Mouse (Mus musculus): ENCODE data around the gene Bloc1s1.

Gene Bloc1s1

DNA sequence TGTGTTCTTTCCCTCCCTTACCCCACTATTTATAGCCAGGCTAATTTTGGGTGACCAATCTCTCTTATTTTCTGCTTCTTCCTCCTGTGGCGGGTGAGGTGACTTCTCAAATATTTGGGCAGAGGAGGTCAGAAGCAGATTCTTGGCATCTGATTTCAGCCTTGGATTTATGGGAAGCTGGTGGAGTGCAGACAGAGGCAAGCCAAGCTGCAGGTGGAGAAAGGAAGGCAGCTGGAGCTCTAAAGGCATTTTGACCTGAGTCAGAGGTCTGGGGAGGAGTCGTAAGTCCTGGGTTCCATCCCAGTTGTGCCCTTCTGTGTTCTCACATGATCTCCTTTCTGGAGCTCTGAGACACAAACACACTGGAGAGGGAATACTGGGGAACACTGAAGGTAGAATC lies 7.6 kb upstream of the Bloc1s1 start:
- DNase-seq (ENCODE audit: low spot score) = no peak

DNA sequence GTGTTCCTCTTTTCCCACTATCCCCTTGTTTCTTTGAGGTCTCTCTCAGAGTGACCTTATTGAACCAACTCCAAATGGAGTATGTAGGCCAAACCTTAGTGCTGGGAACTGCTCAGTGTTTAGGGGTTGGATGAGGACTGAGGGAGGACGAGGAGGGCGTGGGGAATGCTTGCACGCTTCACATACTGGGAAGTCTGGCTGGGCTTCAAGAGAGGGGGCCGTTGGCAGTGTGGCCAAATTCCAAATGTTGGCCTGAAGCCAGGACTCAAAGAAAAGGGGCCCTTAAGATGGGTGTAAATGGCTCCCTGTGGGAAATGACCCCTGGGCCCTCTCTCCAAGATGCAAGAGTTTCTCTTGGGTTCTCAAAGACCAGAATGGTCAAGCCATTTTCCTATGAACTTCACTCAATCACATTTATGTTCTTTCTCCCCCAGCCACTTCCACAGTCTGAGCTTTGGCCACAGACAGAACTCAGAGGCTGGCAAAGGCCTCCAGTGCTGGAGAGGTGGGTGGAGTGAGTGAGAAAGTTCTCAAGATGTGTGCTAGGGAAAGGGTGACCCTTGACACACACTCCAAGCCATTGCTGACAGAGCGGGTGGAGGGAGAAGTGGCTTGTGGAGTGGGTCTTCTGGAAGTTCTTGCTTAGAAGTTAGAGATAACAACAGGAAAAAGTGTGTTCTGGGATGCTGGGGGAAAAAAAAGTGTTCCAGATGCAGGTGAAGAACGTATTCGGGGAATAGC lies 6.0 kb upstream of the Bloc1s1 start:
- no peak for DNase-seq (ENCODE audit: low spot score)

DNA sequence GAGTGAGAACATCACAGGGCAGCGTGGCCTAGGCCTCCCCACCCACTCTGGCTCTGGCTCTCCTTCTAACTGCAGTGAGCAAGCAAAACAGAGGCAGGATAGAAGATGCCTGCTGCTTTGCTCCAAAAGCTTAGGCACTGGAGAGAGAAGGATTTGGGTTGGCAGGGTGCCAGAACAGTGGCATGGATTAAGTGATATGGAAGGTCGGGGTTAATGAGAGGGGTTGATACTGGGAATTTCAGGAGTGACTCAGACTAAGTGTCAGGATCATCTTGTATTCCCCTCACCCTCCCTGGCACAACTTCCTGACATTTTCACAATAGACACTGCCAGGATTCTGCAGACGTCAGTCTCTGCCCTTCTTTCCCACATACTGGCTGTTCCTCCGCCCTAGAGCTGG lies 4.5 kb upstream of the Bloc1s1 start:
- DNase-seq (ENCODE audit: low spot score) = no peak

DNA sequence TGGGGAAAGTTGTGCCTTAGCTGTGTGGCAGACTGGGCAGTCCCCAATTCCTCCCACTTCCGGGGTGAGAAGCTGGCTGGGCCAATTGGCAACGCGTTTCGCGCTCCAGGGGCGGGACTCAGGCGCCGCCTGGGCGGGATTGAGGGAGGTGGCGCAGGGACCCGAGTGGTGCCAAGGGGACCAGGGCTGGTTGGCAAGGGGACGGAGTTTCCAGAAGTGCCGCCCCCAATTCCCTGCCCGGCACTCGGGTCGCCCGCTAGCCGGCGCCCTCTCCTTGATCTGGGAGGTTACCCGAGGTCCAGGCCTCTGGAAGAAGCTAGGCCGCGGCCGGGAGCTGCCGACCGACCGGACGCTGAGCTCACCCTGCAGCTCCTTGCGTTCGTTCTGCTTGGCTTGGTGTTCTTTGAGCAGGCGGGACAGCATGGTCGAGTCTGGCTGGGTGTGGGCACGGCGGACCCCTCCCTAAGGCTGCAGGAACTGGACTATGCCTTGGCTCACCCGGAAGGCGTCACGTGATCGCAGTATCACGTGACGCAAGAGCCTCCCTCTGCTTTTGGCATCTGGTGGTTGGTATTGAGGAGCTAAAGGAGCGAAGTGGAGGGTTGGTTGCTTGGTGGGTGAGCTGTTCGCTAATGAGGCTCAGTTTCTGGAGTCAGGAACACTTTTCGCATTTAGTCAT lies 683 bp downstream of the Bloc1s1 start:
- DNase-seq (ENCODE audit: low spot score) = peak; percentile 92

DNA sequence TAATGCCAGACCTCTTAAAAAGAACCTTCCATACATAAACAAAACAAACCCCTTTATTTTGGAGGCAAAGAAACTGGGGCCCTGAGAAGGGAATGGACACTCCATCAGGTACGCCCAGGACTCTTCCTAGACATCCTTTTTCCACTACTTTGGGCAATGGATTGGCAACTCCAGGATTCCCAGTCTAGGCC lies 1.1 kb downstream of the Bloc1s1 start, which contains the start of gene Rdh5:
Gene Rdh5, minus strand, starts transcription at position 67 of the 191 bp plus-strand sequence.
- no peak for DNase-seq (ENCODE audit: low spot score)

DNA sequence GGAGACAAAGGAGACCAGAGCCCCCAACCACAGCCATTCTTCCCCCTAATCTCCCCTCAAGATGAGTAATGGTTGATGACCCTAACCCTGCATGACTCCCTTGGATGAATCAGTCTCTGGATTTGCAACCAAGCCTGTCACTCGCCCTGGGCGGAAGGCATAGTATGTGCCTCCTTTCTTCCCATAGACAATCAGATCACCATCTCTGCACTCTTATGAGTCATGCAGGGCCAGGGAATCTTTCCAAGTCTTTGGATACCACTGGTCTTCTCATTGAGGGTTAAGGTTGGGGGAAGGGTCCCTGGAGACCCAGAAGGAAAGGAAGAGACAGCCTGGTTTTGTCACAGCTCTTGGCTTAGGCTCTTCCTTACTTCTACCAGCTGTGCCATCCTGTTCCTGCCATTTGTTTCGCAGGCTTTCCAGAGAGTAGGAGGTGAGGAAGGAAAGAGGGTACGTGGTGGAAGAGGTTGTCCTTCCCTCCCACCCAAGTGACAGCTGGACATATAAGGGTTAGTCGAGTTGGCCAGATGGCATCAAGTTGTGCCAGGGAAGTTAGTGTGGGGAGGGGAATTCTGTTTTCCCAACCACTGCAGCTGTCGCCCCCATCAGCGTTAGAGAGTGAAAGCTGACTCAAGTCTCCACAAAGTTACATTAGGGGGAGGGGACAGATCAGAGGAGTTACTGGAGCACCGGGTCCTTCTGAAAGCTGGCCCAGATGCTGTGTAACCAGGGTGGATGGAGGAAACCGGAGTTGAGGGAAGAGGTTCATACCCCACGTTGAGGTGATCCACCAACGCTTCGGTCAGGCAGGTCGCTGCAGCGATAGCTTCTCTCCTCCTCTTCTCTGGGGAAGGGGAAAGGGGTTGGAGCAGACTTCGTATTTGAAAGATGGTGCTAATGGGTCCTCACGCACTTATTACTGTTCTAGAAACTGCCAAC lies 1.7 kb downstream of the Bloc1s1 start:
- no peak for DNase-seq (ENCODE audit: low spot score)

DNA sequence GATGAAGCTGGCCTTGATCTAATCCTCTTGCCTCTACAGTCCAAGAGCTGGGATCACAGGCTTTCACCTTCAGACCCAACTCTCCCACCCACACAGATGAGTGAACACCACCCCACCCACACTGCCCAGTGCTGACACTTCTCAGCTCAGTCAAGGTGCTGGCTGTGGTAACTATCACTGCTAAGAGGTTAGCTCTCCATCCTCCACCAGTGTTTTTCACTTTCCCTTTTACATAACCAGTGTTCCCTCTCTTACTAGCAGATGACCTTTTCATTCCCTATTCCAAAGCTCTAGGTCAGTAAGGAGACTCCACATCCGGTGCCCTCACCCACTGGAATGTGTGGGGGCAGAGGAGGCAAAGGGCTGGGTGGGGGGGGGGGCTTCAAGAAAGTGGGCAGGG lies 2.6 kb downstream of the Bloc1s1 start:
- DNase-seq (ENCODE audit: low spot score) = no peak

DNA sequence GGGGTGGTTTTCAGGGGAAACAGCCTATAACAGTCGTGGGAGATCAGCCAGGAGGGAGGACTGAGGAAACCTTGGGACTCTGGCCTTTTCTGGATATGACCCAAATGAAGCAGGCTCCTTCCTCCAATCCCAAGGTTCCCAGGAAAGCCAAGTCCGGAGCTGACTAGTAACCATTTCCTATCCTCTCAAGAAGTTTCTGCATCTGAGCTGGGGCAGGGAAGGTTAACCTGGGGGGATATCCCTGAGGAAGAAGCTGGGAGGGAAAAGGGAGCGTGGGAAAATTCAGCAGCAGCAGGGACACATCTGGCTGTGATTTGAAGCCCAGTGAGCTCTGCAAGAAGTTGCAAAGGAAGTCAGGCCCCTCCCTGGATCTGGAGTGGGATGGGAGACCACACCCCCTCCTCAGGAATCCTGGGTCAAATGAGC lies 3.1 kb downstream of the Bloc1s1 start:
- no peak for DNase-seq (ENCODE audit: low spot score)

DNA sequence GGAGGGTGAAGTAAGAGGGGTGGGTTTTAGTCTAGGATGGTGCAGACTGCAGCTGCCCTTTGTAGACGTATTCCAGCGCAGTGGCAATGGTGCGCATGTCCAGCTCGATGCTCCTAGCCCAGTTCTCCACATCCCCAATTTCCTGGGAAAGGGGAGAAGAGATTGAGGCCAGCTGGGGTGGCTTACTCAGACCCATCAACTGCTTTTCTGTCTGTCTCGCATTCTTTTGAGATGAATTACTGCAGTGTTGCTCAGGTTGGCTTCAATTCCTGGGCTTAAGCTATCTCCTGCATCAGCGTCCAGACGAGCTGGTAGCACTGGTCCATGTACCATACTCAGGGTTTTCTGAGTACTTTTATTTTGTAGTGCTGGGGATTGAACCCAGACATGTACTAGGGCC lies 3.9 kb downstream of the Bloc1s1 start:
- no peak for DNase-seq (ENCODE audit: low spot score)

DNA sequence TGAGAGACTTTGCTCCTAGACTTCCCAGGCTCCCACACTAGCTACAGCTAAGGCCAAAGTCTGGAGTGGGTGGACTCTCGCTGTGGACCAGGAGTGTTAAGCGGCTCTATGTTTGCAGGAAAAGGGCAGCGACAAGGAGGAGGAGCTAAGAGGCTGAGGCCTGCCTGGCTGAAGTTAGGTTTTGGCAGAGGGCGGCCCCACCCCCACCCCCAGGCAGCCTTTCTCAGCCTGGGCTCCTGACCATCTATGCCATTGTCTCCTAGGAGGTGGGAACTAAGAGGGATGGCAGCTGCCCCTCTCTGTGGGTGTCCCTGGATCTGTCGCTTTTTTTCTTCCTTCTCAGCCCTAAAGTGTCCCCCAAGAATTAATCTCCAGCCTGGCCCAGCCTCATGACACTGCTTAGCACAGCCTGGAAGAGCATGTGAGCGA lies 4.6 kb downstream of the Bloc1s1 start:
- no peak for DNase-seq (ENCODE audit: low spot score)

DNA sequence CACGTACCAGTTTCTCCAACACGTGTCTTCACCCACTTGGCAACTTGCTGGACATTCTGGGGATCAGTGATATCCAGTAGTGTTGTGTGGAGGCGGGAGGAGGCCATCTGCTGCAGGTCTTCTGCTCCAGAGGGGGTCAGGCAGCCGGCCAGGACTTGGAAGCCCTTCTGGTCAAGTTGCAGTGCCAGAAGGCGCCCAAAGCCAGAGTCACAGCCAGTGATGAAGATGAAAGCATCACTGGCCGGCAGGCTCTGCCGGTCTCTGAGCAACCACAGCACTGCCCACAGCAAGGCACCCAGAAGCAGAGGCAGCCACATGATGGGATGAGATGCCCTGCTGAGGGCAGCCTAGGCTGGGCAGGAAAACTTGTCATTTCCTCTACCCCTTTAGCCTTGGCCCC lies 5.6 kb downstream of the Bloc1s1 start:
- no peak for DNase-seq (ENCODE audit: low spot score)

DNA sequence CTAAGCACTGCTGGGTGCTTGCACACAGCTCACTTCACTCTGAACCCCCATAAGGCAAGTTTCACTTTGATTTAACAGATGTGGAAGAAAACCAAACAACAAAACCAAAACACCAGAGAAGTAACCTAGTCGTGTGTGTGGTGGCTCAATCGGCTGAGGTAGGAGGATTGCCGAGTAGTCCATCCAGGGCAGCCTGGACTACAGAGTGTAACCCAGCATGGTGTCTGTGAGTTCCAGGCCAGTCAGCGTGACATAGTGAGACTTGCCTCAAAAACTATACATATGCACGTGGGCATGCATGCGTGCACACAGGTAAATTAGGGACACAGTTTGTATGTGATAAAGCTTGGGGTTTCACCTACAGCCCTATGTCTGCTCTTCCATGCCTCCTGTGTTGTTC lies 6.4 kb downstream of the Bloc1s1 start:
- DNase-seq (ENCODE audit: low spot score) = no peak

DNA sequence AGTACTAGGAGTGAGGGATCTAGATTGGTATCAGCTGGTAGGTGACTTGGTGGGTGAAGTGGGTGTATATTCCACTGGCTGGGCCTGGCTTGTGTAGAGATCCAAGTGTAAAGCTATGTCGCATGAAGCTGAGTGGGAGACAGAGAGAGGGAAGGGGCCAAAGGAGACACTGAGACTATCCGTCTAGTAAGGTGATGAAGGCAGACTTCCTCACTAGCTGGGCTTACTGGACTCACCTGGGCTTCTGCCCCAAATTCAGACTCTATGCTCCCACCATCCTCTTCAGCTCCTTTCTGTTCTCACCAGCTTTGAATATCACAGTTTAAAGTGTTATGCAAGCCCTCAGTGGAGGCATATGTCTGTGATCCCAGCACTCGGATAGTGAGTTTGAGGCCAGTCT lies 7.2 kb downstream of the Bloc1s1 start:
- DNase-seq (ENCODE audit: low spot score) = no peak

DNA sequence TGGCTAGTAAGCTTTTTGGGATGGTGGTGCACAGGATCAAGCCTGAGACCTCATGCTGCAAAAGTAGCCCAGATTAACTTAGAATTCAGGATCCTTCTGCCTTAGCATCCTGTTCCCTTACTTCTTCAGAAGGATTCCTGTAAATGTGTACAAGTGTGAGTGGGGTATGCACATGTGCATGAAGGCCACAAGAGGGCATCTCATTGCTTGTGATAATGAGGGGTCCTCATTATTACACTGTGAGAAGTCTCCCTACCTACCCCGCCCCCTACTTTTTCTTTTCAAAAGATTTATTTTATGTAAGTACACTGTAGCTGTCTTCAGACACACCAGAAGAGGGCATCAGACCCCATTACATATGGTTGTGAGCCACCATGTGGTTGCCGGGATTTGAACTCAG lies 8.3 kb downstream of the Bloc1s1 start:
- DNase-seq (ENCODE audit: low spot score) = no peak

DNA sequence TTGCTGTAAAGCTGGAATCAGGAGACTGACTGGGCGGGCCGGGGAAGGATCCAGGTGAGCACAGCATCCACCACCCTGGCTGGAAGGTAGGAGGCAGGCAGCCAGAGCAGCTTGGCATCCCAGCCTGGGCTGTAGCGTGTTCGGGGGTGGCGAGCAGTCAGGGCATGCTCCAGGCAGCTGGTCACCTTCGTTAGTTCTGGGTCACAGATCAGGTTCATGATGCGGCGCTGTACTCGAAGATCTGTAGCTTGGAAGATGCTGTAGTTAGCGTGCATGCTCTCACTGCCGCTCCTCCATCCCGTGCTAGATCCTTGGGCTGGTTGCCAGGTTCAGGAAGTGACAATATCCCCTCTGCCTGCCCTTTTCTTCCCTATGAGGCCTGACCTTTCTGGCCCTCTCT lies 10.1 kb downstream of the Bloc1s1 start:
- DNase-seq (ENCODE audit: low spot score) = no peak

DNA sequence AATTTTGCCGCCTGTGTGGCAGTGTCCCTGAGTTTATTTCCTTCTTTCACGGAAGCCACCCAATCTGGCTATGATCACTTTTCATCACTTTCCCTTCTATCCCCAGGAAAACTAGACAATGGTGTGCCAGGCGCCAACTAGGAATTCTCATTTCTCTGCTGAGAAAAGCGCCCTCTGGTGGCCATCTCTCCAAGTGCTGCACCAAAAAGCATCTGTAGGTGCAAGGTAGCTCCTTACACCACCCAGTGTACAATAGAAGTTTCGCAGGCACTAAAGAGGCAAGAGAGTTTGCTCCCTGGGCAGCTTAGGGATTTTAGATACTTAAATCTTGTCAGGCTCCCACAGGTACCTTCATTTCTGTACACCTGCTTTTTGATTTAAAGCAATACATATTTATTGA lies 10.6 kb downstream of the Bloc1s1 start:
- peak; percentile 89 for DNase-seq (ENCODE audit: low spot score)

DNA sequence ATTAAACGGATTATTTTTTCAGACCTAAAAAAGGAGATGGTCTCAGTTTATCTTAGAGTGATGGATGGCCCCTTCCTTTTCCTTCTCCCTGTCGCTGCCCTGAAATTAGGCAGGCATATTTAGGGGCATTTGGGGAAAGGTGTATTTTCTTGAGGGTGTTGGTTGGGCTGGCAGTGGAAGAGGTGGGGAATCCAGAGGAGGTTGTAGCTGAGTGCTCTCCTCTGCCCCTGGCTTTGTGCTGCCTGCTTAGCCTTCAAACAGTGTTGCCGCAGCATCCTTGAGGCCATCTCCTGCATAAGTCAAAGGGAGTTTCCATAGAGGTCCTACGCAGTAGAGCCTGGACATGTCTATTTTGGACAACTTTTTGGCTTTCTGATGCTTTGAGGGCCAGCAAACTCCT lies 11.0 kb downstream of the Bloc1s1 start:
- no peak for DNase-seq (ENCODE audit: low spot score)

DNA sequence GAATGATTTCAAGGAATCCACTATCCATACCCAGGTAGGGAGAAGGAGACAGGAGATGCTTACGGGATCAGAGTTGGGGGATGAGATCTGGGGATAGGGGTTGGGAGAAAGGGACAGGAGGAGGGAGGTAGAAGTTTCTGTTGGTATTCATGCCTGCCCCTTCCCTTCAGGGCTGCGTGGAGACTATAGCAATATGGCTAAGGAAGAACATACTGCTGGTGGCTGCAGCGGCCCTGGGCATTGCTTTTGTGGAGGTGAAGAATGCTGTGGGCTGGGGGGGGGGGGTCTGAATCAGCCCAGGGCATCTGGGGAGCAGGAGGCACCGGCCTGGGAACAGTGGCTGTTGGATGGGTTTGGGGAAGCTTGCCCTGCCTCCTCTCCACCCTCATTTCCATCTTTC lies 11.6 kb downstream of the Bloc1s1 start:
- no peak for DNase-seq (ENCODE audit: low spot score)

DNA sequence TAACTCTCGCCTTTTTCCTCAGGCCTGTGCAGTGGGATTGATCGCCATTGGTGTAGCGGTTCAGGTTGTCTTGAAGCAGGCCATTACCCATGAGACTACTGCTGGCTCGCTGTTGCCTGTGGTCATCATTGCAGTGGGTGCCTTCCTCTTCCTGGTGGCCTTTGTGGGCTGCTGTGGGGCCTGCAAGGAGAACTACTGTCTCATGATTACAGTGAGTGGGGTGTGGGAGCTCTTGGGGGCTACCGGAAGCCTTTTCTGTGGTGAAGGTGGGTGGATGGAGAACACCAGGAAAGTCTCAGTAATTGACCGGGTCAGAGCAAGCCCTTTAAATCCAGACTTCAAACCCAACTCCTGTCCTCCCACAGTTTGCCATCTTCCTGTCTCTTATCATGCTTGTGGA lies 12.4 kb downstream of the Bloc1s1 start:
- DNase-seq (ENCODE audit: low spot score) = no peak

DNA sequence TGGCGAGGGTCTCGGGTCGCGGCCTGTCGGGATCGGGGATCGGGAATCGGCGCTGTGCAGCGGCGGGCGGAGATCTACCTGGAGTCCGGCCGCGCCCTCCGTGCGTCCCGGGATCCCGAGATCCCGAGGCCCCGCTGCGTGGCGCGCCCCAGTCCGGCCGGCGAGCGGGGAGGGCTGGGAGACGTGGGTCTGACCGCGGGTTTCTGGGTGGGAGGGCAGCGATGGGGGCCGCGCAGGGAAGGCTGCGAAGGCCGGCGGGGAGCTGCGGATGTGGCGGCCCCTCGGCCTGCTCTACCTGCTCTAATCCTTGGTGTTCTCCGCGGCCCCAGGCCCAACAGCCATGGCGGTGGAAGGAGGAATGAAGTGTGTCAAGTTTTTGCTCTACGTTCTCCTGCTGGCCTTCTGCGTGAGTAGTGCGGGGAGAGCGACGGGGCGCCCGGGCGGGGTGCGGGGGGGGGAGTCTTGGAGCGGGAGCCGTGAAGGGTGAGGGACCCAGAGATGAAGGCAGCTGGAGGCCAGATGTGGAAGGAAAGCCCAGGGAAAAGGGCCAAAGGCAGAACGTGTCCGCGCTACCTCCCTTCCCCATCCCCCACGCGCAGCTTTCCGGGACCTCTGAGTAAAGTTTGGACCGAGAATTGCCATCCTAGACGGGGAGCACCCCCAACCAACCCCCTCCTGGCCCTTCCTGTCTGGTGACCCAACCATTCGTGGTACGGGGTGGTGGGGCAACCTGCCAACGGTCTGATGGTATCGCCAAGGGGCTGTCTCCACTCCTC lies 13.6 kb downstream of the Bloc1s1 start:
- DNase-seq (ENCODE audit: low spot score) = peak; percentile 61

DNA sequence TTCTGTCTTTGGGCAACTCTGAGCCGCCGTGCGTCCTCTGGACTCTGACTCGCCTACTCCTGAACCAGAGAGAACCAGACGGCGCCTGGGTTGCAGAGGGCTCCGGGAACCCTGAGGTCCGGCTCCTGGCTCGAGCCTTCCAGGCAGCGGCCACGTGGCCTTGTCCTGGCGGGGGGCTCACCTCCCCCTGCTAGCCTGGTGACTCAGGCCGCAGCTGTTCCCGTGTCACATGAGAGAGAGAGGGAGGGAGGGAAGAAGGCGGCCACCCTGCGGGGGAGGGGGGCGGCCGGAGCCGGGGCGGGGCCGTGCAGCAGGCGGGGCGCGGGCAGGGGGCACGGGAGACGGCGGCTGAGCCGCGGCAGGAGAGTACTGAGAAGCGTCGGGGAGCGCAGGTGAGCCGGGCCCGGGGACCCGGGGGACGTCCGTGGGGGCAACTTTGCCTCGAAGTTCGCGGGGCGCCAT lies 14.2 kb downstream of the Bloc1s1 start:
- peak; percentile 75 for DNase-seq (ENCODE audit: low spot score)

DNA sequence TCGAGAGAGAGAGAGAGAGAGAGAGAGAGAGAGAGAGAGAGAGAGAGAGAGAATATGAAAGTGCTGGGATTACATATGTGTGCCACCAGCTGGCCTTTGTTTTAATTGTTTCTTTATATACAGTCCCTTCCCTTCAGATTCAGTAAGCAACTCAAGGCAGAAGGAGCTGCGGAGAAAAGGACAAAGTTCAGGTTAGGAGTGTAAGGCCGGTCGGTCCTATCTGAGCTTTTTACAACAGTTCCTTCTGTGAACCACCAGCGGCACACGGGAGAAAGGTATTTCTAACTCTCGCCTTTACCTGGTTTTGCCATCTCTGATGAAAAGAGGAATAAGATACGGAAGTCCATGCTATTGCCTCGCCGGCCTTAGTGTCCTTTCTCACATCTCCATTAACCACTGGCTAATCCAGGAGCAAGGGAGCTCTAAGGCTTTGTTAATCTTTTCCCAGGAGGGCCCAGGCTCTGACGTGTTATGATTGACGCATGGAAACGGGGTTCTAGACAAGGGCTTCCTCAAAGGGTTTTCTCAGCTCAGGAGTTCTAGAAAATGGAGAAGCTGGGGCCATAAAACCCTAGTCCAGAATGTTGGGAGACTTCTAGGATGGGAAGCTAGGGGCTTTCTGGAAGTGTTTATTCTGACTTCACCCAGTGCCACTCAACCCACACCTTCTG lies 14.9 kb downstream of the Bloc1s1 start:
- no peak for DNase-seq (ENCODE audit: low spot score)

All from ovary, postnatal 14 days (tissue).